Mouse (Mus musculus) ES-E14 (cell line): ENCODE measurements at regions not wholly inside any gene's neighbourhood (a gene's known extent, or its start where the extent isn't known, plus 50 kb on each side); places are given as distances from the start of the nearest gene placed in this dataset.

ENCODE experiments used
- CHD2 ChIP-seq: IDR thresholded peaks from 2 replicates; pipeline ENCODE4 v1.6.1; 2014; ENCODE audit warnings: mild to moderate bottlenecking, low read depth, low read length, inconsistent platforms
- HCFC1 ChIP-seq: IDR thresholded peaks from 2 replicates; pipeline ENCODE4 v1.6.1; 2012; ENCODE audit warnings: low read length, inconsistent platforms, borderline replicate concordance; ENCODE audit not compliant: insufficient read depth
- MAFK ChIP-seq: IDR thresholded peaks from 2 replicates; pipeline ENCODE4 v1.6.1; 2014; ENCODE audit warnings: mild to moderate bottlenecking, low read depth, low read length, inconsistent platforms; ENCODE audit not compliant: insufficient read depth

GRCm38 (mm10) chr2:79135986-79136385, 119.2 kb upstream of the Itga4 start:
- no peak for TF ChIP-seq MAFK
- no peak for TF ChIP-seq CHD2
- TF ChIP-seq HCFC1, result no peak
